Mouse (Mus musculus) megakaryocyte, embryonic 14.5 days (primary cell): ENCODE measurements at regions not wholly inside any gene's neighbourhood (a gene's known extent, or its start where the extent isn't known, plus 50 kb on each side); places are given as distances from the start of the nearest gene placed in this dataset.

ENCODE experiments used
- FLI1 ChIP-seq: IDR thresholded peaks from 2 replicates; pipeline ENCODE4 v1.6.1; 2012; ENCODE audit warnings: low read length, inconsistent platforms, mixed read lengths
- GATA1 ChIP-seq: IDR thresholded peaks from 3 replicates; pipeline ENCODE4 v1.6.1; 2012; ENCODE audit warnings: mixed read lengths, low read length, inconsistent platforms, borderline replicate concordance

GRCm38 (mm10) chr6:89251641-89252040 lies 110.8 kb downstream of the Plxna1 start:
- no peak for TF ChIP-seq GATA1
- no peak for TF ChIP-seq FLI1
